Mouse (Mus musculus): ENCODE data around the gene Ms4a7. TPM values are rescaled to one million over a fixed set of nuclear protein-coding genes. Genes with fewer than 3 reads are reported as not detected.

The Ms4a7 gene
- 3.8 and 4.1 TPM in 2 replicates for polyA plus RNA-seq (2012; ENCODE audit: insufficient read depth, insufficient read length, missing spikeins)

GRCm38 (mm10) chr19:11335932-11336331 is at the start of gene Ms4a7:
Gene Ms4a7, minus strand, starts transcription at chr19:11336146.
- Histone ChIP-seq H3K27ac (replicated peaks; ENCODE audit: low read depth, low read length) (peak within 1 kb of the TSS; percentile 65), H3K4me3 (ENCODE audit: insufficient read depth, low read depth, low read length) (peak within 1 kb of the TSS; percentile 30; the same call in 1 of the 2 replicates), H3K4me1 (ENCODE audit: control insufficient read depth, insufficient read depth, insufficient read length, low read length) (no peaks in the 10 kb centered on the region)

GRCm38 (mm10) chr19:11376399-11376798 is 40.5 kb upstream of the Ms4a7 start:
- no peak overlapping the region for H3K4me3 ChIP-seq (ENCODE audit: insufficient read depth, low read depth, low read length)
- H3K4me1 ChIP-seq (ENCODE audit: control insufficient read depth, insufficient read depth, insufficient read length, low read length) = no peaks in the 10 kb centered on the region
- H3K27ac ChIP-seq (replicated peaks; ENCODE audit: low read depth, low read length) = no peak overlapping the region

- Histone ChIP-seq H3K27ac (replicated peaks; ENCODE audit: low read depth, low read length) (peak within 1 kb of the TSS; percentile 60), H3K4me1 (ENCODE audit: control insufficient read depth, insufficient read depth, insufficient read length, low read length) (no peaks in the 10 kb centered on the region), H3K4me3 (ENCODE audit: insufficient read depth, low read depth, low read length) (no peak within 1 kb of the TSS)
Measured at GRCm38 (mm10) chr19:11375273-11375672, 39.3 kb upstream of the Ms4a7 start, which contains the start of gene Ms4a4a. Gene Ms4a4a, plus strand, starts transcription at chr19:11375523.

GRCm38 (mm10) chr19:11371181-11371580 is 35.2 kb upstream of the Ms4a7 start:
- no peak overlapping the region for H3K27ac ChIP-seq (replicated peaks; ENCODE audit: low read depth, low read length)
- no peaks in the 10 kb centered on the region for H3K4me1 ChIP-seq (ENCODE audit: control insufficient read depth, insufficient read depth, insufficient read length, low read length)
- no peak overlapping the region for H3K4me3 ChIP-seq (ENCODE audit: insufficient read depth, low read depth, low read length)

GRCm38 (mm10) chr19:11368310-11368709 is 32.4 kb upstream of the Ms4a7 start:
- peak overlapping the region; percentile 70 for H3K27ac ChIP-seq (replicated peaks; ENCODE audit: low read depth, low read length)
- no peak overlapping the region for H3K4me3 ChIP-seq (ENCODE audit: insufficient read depth, low read depth, low read length)

GRCm38 (mm10) chr19:11362002-11362401 is 26.1 kb upstream of the Ms4a7 start:
- Histone ChIP-seq H3K4me3 (ENCODE audit: insufficient read depth, low read depth, low read length) (no peak overlapping the region), H3K27ac (replicated peaks; ENCODE audit: low read depth, low read length) (no peak overlapping the region)

More at GRCm38 (mm10) chr19:11368310-11368709, 32.4 kb upstream of the Ms4a7 start:
- H3K4me1 ChIP-seq (ENCODE audit: control insufficient read depth, insufficient read depth, insufficient read length, low read length) = no peaks in the 10 kb centered on the region

GRCm38 (mm10) chr19:11360106-11360505 is 24.2 kb upstream of the Ms4a7 start:
- no peak overlapping the region for H3K27ac ChIP-seq (replicated peaks; ENCODE audit: low read depth, low read length)
- H3K4me3 ChIP-seq (ENCODE audit: insufficient read depth, low read depth, low read length) = no peak overlapping the region
- H3K4me1 ChIP-seq (ENCODE audit: control insufficient read depth, insufficient read depth, insufficient read length, low read length) = no peaks in the 10 kb centered on the region

More at GRCm38 (mm10) chr19:11362002-11362401, 26.1 kb upstream of the Ms4a7 start:
- no peaks in the 10 kb centered on the region for H3K4me1 ChIP-seq (ENCODE audit: control insufficient read depth, insufficient read depth, insufficient read length, low read length)

- no peak overlapping the region for H3K4me3 ChIP-seq (ENCODE audit: insufficient read depth, low read depth, low read length)
- H3K27ac ChIP-seq (replicated peaks; ENCODE audit: low read depth, low read length) = no peak overlapping the region
- H3K4me1 ChIP-seq (ENCODE audit: control insufficient read depth, insufficient read depth, insufficient read length, low read length) = no peaks in the 10 kb centered on the region
Measured at GRCm38 (mm10) chr19:11355730-11356129, 19.8 kb upstream of the Ms4a7 start.

- no peak overlapping the region for H3K27ac ChIP-seq (replicated peaks; ENCODE audit: low read depth, low read length)
- H3K4me3 ChIP-seq (ENCODE audit: insufficient read depth, low read depth, low read length) = no peak overlapping the region
- no peaks in the 10 kb centered on the region for H3K4me1 ChIP-seq (ENCODE audit: control insufficient read depth, insufficient read depth, insufficient read length, low read length)
Measured at GRCm38 (mm10) chr19:11351878-11352277, 15.9 kb upstream of the Ms4a7 start.

- H3K4me3 ChIP-seq (ENCODE audit: insufficient read depth, low read depth, low read length) = no peak overlapping the region
- H3K4me1 ChIP-seq (ENCODE audit: control insufficient read depth, insufficient read depth, insufficient read length, low read length) = no peaks in the 10 kb centered on the region
- H3K27ac ChIP-seq (replicated peaks; ENCODE audit: low read depth, low read length) = peak overlapping the region; percentile 34; the same call in 1 of the 2 replicates
Measured at GRCm38 (mm10) chr19:11349698-11350481, 13.9 kb upstream of the Ms4a7 start.

- Histone ChIP-seq H3K4me3 (ENCODE audit: insufficient read depth, low read depth, low read length) (no peak overlapping the region), H3K27ac (replicated peaks; ENCODE audit: low read depth, low read length) (no peak overlapping the region)
Measured at GRCm38 (mm10) chr19:11343992-11344391, 8.0 kb upstream of the Ms4a7 start.

GRCm38 (mm10) chr19:11343147-11343546 is 7.2 kb upstream of the Ms4a7 start:
- Histone ChIP-seq H3K4me3 (ENCODE audit: insufficient read depth, low read depth, low read length) (no peak overlapping the region), H3K4me1 (ENCODE audit: control insufficient read depth, insufficient read depth, insufficient read length, low read length) (no peaks in the 10 kb centered on the region)

More at GRCm38 (mm10) chr19:11343992-11344391, 8.0 kb upstream of the Ms4a7 start:
- no peaks in the 10 kb centered on the region for H3K4me1 ChIP-seq (ENCODE audit: control insufficient read depth, insufficient read depth, insufficient read length, low read length)

GRCm38 (mm10) chr19:11321123-11321522 is 14.8 kb downstream of the Ms4a7 start:
- Histone ChIP-seq H3K4me3 (ENCODE audit: insufficient read depth, low read depth, low read length) (no peak overlapping the region), H3K4me1 (ENCODE audit: control insufficient read depth, insufficient read depth, insufficient read length, low read length) (no peaks in the 10 kb centered on the region), H3K27ac (replicated peaks; ENCODE audit: low read depth, low read length) (no peak overlapping the region)

More at GRCm38 (mm10) chr19:11343147-11343546, 7.2 kb upstream of the Ms4a7 start:
- H3K27ac ChIP-seq (replicated peaks; ENCODE audit: low read depth, low read length) = no peak overlapping the region; the same call in 1 of the 2 replicates

- Histone ChIP-seq H3K27ac (replicated peaks; ENCODE audit: low read depth, low read length) (no peak overlapping the region), H3K4me3 (ENCODE audit: insufficient read depth, low read depth, low read length) (no peak overlapping the region), H3K4me1 (ENCODE audit: control insufficient read depth, insufficient read depth, insufficient read length, low read length) (no peaks in the 10 kb centered on the region)
Measured at GRCm38 (mm10) chr19:11316786-11317185, 19.2 kb downstream of the Ms4a7 start.

- Histone ChIP-seq H3K4me1 (ENCODE audit: control insufficient read depth, insufficient read depth, insufficient read length, low read length) (no peaks in the 10 kb centered on the region), H3K4me3 (ENCODE audit: insufficient read depth, low read depth, low read length) (no peak within 1 kb of the TSS), H3K27ac (replicated peaks; ENCODE audit: low read depth, low read length) (no peak within 1 kb of the TSS)
Measured at GRCm38 (mm10) chr19:11314354-11314753, 21.6 kb downstream of the Ms4a7 start, which contains the start of gene Ms4a14. Gene Ms4a14, minus strand, starts transcription at chr19:11314454.

- no peaks in the 10 kb centered on the region for H3K4me1 ChIP-seq (ENCODE audit: control insufficient read depth, insufficient read depth, insufficient read length, low read length)
- no peak overlapping the region for H3K27ac ChIP-seq (replicated peaks; ENCODE audit: low read depth, low read length)
- H3K4me3 ChIP-seq (ENCODE audit: insufficient read depth, low read depth, low read length) = no peak overlapping the region
Measured at GRCm38 (mm10) chr19:11308888-11309287, 27.1 kb downstream of the Ms4a7 start.
